Mouse (Mus musculus) erythroblast, embryonic 14.5 days (primary cell): ENCODE results near the gene Fbxo42. TPM values are rescaled to one million over a fixed set of nuclear protein-coding genes. Genes with fewer than 3 reads are reported as not detected.

Experiments
- H3K27me3 ChIP-seq: 2 replicates; pipeline ENCODE4 v1.6.1; 2012; ENCODE audit warnings: inconsistent platforms; ENCODE audit not compliant: control insufficient read depth
- H3K36me3 ChIP-seq: 2 replicates; pipeline ENCODE4 v1.6.1; 2012; ENCODE audit warnings: mild to moderate bottlenecking, inconsistent platforms; ENCODE audit not compliant: control insufficient read depth
- H3K4me1 ChIP-seq: 2 replicates; pipeline ENCODE4 v1.6.1; 2012; ENCODE audit warnings: inconsistent platforms; ENCODE audit not compliant: control insufficient read depth
- H3K4me3 ChIP-seq: replicated peaks from 2 replicates; pipeline ENCODE3; 2012; ENCODE audit warnings: moderate library complexity, mild to moderate bottlenecking, inconsistent platforms
- H3K9me3 ChIP-seq: 2 replicates; pipeline ENCODE4 v1.6.1; 2012; ENCODE audit warnings: low read length, inconsistent platforms, mixed read lengths; ENCODE audit not compliant: control insufficient read depth
- GATA1 ChIP-seq: IDR thresholded peaks from 2 replicates; pipeline ENCODE4 v1.6.1; 2012; ENCODE audit warnings: low read length, inconsistent platforms, mixed read lengths
- TAL1 ChIP-seq: IDR thresholded peaks from 3 replicates; pipeline ENCODE4 v1.6.1; 2012; ENCODE audit warnings: low read length, inconsistent platforms, mixed read lengths
- polyA plus RNA-seq: library from polyadenylated mRNA; stranded (reverse); fragments of >175 nt; gene quantifications from 2 replicates; pipeline ENCODE4 v1.2.3, GENCODE M21; 2012

The Fbxo42 gene
- 6.2 and 6.5 TPM in 2 replicates for polyA plus RNA-seq

- Histone ChIP-seq H3K27me3 (peaks cover 4% of the 10 kb centered on the region), H3K4me3 (peak within 1 kb of the TSS; percentile 100), H3K36me3 (peaks cover 32% of the 10 kb centered on the region), H3K4me1 (peaks cover 40% of the 10 kb centered on the region), H3K9me3 (no peaks in the 10 kb centered on the region)
- peak; percentile 79 for TF ChIP-seq GATA1
- no peak for TF ChIP-seq TAL1
Observed at GRCm38 (mm10) chr4:141147112-141148008, at the start of gene Fbxo42. Gene Fbxo42 (plus strand): TSS chr4:141147913.

DNA sequence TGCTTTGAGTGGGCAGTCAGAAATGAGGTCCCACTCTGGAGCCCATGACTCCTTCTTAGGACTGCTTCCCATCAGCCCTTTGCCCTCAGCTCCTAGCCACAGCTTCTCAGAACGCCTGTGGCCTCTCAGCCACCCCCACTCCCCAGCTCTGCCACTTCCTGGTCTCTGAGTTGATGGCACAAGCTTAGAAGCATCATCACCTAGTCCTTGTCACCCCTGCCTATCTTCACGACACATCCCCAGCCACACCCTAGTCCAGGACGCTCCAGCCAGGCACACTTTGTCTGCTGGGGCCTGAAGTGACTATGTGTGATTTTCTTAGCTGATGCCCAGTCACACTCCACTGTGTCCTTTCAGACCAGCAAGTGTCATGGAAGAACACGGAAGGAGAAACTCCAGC, 48.8 kb upstream of the Fbxo42 start:
- TF ChIP-seq TAL1, result no peak
- no peak for TF ChIP-seq GATA1
- H3K36me3 ChIP-seq, result no peaks in the 10 kb centered on the region
- no peak overlapping the region for H3K4me3 ChIP-seq
- H3K4me1 ChIP-seq, result peaks cover 10% of the 10 kb centered on the region
- no peaks in the 10 kb centered on the region for H3K27me3 ChIP-seq
- H3K9me3 ChIP-seq, result no peaks in the 10 kb centered on the region

- TF ChIP-seq GATA1 (no peak), TAL1 (no peak)
- Histone ChIP-seq H3K4me3 (no peak overlapping the region), H3K27me3 (no peaks in the 10 kb centered on the region; the same call in 1 of the 2 replicates), H3K9me3 (no peaks in the 10 kb centered on the region), H3K4me1 (peaks cover 10% of the 10 kb centered on the region), H3K36me3 (no peaks in the 10 kb centered on the region)
Observed at GRCm38 (mm10) chr4:141099956-141100355, 47.8 kb upstream of the Fbxo42 start.

GRCm38 (mm10) chr4:141101291-141101690, 46.4 kb upstream of the Fbxo42 start:
- Histone ChIP-seq H3K36me3 (no peaks in the 10 kb centered on the region), H3K27me3 (no peaks in the 10 kb centered on the region; the same call in 1 of the 2 replicates), H3K4me1 (peaks cover 10% of the 10 kb centered on the region), H3K4me3 (no peak overlapping the region), H3K9me3 (no peaks in the 10 kb centered on the region)
- TF ChIP-seq GATA1 (no peak), TAL1 (no peak)

DNA sequence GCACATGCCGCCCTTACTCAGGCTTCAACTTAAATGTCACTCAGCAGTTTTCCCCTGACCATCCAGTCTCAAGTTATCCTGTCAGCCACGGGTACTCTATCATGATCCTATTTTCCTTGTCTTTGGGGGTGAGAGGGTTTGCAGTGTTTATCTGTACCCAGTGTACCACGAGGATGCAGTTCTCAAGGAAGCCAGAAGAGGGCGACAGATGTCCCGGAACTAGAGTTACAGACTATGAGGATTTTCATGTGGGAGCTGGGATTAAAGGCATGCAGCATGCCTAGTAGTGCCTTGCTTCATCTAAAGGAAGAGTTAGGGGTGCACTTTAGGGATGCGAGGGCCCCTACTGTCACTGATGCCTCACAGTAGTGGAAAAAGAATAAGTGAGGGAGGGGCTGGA, 45.9 kb upstream of the Fbxo42 start:
- no peaks in the 10 kb centered on the region; the same call in 1 of the 2 replicates for H3K27me3 ChIP-seq
- H3K36me3 ChIP-seq, result no peaks in the 10 kb centered on the region
- no peak overlapping the region for H3K4me3 ChIP-seq
- peaks cover 10% of the 10 kb centered on the region for H3K4me1 ChIP-seq
- no peaks in the 10 kb centered on the region for H3K9me3 ChIP-seq
- TF ChIP-seq TAL1 (no peak), GATA1 (no peak)

DNA sequence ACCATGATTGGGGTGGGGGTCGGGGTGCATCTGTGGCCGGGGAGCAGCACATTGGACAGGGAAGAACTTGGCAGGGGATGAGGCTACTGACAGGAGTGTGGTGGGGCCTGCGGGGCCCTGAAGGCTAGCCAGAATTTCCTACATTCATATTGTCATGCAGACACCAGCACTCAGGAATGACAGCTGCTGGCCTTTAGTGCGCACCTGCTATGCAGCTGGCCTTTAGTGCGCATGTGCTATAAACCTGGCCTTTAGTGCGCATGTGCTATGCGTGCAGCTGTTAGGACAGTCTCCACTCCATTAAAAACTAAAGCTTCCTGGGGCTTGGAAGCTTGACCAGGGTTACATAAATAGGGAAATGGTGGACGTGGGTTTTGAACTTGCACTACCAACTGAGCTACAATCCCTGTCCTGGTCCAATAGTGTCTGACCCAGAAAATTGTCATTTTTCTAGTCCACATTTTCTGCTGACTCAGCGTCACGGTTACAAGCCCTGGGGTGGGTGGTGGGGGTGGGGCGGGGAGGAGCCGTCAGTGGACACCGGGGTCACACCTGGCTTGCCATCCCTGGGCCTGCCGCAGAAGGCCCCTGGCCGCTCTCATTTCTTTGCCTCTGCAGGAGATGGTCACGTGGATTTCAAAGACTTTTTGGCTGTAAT, 41.1 kb upstream of the Fbxo42 start:
- no peak for TF ChIP-seq TAL1
- no peak for TF ChIP-seq GATA1
- Histone ChIP-seq H3K36me3 (peaks cover 13% of the 10 kb centered on the region), H3K9me3 (peaks cover 7% of the 10 kb centered on the region), H3K4me3 (no peak overlapping the region), H3K4me1 (no peaks in the 10 kb centered on the region), H3K27me3 (peaks cover 2% of the 10 kb centered on the region; the same call in 1 of the 2 replicates)

DNA sequence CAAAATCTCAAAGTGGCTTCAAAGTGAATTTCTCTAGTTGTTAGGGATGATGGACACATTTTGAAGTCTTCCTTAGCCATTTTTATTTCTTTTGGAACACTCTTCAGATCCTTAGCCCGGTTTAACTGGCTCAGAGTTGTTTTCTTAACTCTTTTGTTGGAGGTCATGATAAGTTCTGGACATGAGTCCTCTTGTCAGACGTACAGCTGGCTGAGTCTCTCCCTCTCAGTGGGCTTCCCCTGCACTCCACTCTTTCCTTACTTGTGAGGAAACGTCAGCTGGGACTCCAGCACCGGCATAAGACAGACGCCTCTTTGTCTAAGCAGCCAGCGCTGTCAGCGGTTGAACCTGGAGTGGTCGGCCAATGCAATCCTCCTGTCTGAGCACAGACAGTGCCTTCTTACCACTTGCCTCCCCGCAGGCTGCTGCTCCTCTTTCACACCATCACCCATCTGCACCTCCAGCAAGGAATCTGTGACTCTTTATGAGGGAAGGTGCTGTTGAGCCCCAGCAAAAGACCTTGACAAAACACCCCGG, 39.4 kb upstream of the Fbxo42 start:
- TF ChIP-seq TAL1 (no peak), GATA1 (no peak)
- Histone ChIP-seq H3K4me1 (no peaks in the 10 kb centered on the region), H3K4me3 (no peak overlapping the region), H3K9me3 (peaks cover 7% of the 10 kb centered on the region), H3K27me3 (peaks cover 2% of the 10 kb centered on the region; the same call in 1 of the 2 replicates), H3K36me3 (peaks cover 26% of the 10 kb centered on the region)

GRCm38 (mm10) chr4:141113831-141114230, 33.9 kb upstream of the Fbxo42 start:
- peaks cover 78% of the 10 kb centered on the region for H3K36me3 ChIP-seq
- H3K9me3 ChIP-seq, result peaks cover 7% of the 10 kb centered on the region
- no peaks in the 10 kb centered on the region for H3K4me1 ChIP-seq
- no peak overlapping the region for H3K4me3 ChIP-seq
- TF ChIP-seq GATA1 (no peak), TAL1 (no peak)
- no peaks in the 10 kb centered on the region for H3K27me3 ChIP-seq

- H3K36me3 ChIP-seq, result peaks cover 84% of the 10 kb centered on the region
- no peaks in the 10 kb centered on the region; the same call in 1 of the 2 replicates for H3K4me1 ChIP-seq
- H3K4me3 ChIP-seq, result no peak overlapping the region
- TF ChIP-seq GATA1, result no peak
- TF ChIP-seq TAL1, result no peak
- no peaks in the 10 kb centered on the region for H3K27me3 ChIP-seq
- peaks cover 7% of the 10 kb centered on the region for H3K9me3 ChIP-seq
Observed at GRCm38 (mm10) chr4:141114521-141114981, 33.2 kb upstream of the Fbxo42 start.
